Mouse (Mus musculus) forebrain, embryonic 13.5 days (tissue): Measurements from ENCODE around the gene Otx2. TPM values are rescaled to one million over a fixed set of nuclear protein-coding genes. Genes with fewer than 3 reads are reported as not detected.
"Not testable (repeated sequence)": the region's sequence is repeated elsewhere in the genome, so short reads cannot be mapped to it uniquely, and the experiment has no call there.

Experiments used
- ATAC-seq: fragments of 200-750 bp; cut with Nextera tagmentation; 2 replicates; pipeline ENCODE4 v1.8.0; 2017
- H3K27ac ChIP-seq: fragments of 300-500 bp; sonication (generic); 2 replicates; pipeline ENCODE4 v1.5.1; 2015; ENCODE audit warnings: inconsistent platforms, mild to moderate bottlenecking, moderate library complexity
- H3K27me3 ChIP-seq: fragments of 300-500 bp; sonication (generic); 2 replicates; pipeline ENCODE4 v1.6.1; 2015; ENCODE audit warnings: mild to moderate bottlenecking, inconsistent platforms
- H3K36me3 ChIP-seq: fragments of 300-500 bp; sonication (generic); 2 replicates; pipeline ENCODE4 v1.6.1; 2015; ENCODE audit warnings: mild to moderate bottlenecking, inconsistent platforms; ENCODE audit not compliant: poor library complexity, severe bottlenecking
- H3K4me1 ChIP-seq: fragments of 300-500 bp; sonication (generic); 2 replicates; pipeline ENCODE4 v1.6.1; 2015; ENCODE audit warnings: inconsistent platforms
- H3K4me2 ChIP-seq: fragments of 300-500 bp; sonication (generic); 2 replicates; pipeline ENCODE4 v1.6.1; 2015; ENCODE audit warnings: inconsistent platforms, mild to moderate bottlenecking, moderate library complexity
- H3K4me3 ChIP-seq: fragments of 300-500 bp; sonication (generic); 2 replicates; pipeline ENCODE4 v1.5.1; 2015; ENCODE audit warnings: mild to moderate bottlenecking, inconsistent platforms
- H3K9ac ChIP-seq: fragments of 300-500 bp; sonication (generic); 2 replicates; pipeline ENCODE4 v1.6.1; 2015; ENCODE audit warnings: mild to moderate bottlenecking, inconsistent platforms
- H3K9me3 ChIP-seq: fragments of 300-500 bp; sonication (generic); replicated peaks from 2 replicates; pipeline ENCODE4 v1.6.1; 2016; ENCODE audit warnings: inconsistent platforms
- WGBS: fragments of 180-500 bp; shearing (Covaris S2); methylation state at CpG from one replicate; pipeline ENCODE4 v1.1.7; 2015; 5-methylcytosine and 5-hydroxymethylcytosine counted together
- polyA plus RNA-seq: library from polyadenylated mRNA; unstranded; fragments of >200 nt; fragmentation: Nextera tagmentation; extraction: Ambion mirVana; gene quantifications from 2 replicates; pipeline ENCODE4 v1.2.1, GENCODE M21; 2015

Otx2 gene
- polyA plus RNA-seq, 1 experiment from 2014 or later: 24.9 TPM

DNA sequence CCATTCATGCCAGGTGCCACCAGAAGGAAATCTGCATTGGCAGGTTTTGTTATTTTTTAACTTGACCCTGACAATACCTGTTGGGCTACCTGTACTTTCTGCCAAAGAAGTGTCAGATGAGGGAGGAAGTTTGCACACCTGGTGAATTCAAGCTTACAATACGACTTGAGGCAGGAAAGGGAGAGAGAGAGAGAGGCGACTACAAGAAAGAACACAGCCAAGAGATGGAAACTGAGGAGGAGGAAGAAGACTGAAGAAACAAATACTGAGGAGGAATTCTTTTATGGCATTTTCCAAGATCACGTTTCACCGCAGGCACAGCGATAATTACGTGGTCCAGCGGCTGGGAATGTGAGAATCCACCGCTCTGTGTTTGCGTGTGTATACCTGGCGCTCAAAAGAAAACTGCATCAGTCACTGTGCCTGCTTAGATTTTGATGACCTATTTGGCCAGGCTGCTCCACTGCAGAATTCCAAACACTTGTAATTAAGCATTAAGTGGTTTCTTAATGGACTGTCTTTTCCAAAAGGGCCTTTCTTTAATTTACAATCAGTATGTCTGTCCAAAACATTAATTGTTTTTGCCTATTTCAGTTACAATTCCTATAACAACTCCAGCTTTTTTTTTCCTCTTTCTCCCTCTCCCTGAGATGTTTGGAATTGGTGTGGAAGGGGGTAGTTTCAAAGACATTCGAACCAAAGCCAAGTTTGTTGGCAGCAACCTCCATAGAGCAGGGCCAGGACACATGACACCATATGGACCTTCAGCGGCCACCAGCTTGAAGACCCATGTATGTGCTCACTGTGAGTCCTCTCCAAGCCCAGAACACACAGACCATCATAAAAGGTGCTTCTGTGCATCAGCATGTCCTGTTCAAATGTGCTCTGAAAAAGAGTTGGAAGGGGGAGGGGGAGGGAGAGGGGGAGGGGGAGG lies 31.9 kb downstream of the Otx2 start:
- no peak overlapping the region for H3K4me2 ChIP-seq
- H3K9me3 ChIP-seq: no peaks in the 10 kb centered on the region
- ATAC-seq: no peak
- H3K36me3 ChIP-seq: no peaks in the 10 kb centered on the region
- no peak overlapping the region for H3K27ac ChIP-seq
- H3K27me3 ChIP-seq: peaks cover 3% of the 10 kb centered on the region; the same call in 1 of the 2 replicates
- no peak overlapping the region for H3K4me3 ChIP-seq
- H3K9ac ChIP-seq: no peak overlapping the region
- 68% methylated on average over 12 of the region's 12 CpGs for WGBS
- no peaks in the 10 kb centered on the region for H3K4me1 ChIP-seq

GRCm38 (mm10) chr14:48633141-48633540 lies 40.5 kb downstream of the Otx2 start:
- H3K4me2 ChIP-seq: no peak overlapping the region
- no peak for ATAC-seq
- H3K4me3 ChIP-seq: no peak overlapping the region
- H3K27ac ChIP-seq: no peak overlapping the region
- H3K9me3 ChIP-seq: no peaks in the 10 kb centered on the region
- H3K36me3 ChIP-seq: no peaks in the 10 kb centered on the region
- H3K9ac ChIP-seq: no peak overlapping the region
- 90% methylated on average over 3 of the region's 3 CpGs for WGBS
- no peaks in the 10 kb centered on the region for H3K4me1 ChIP-seq
- H3K27me3 ChIP-seq: peaks cover 3% of the 10 kb centered on the region

GRCm38 (mm10) chr14:48632335-48632734 lies 41.3 kb downstream of the Otx2 start:
- H3K4me1 ChIP-seq: no peaks in the 10 kb centered on the region
- H3K27me3 ChIP-seq: peaks cover 3% of the 10 kb centered on the region
- no peak for ATAC-seq
- no peaks in the 10 kb centered on the region for H3K36me3 ChIP-seq
- H3K4me3 ChIP-seq: no peak overlapping the region
- no peak overlapping the region for H3K9ac ChIP-seq
- H3K27ac ChIP-seq: no peak overlapping the region
- WGBS: 87% methylated on average over 8 of the region's 8 CpGs
- no peak overlapping the region for H3K4me2 ChIP-seq
- no peaks in the 10 kb centered on the region for H3K9me3 ChIP-seq

DNA sequence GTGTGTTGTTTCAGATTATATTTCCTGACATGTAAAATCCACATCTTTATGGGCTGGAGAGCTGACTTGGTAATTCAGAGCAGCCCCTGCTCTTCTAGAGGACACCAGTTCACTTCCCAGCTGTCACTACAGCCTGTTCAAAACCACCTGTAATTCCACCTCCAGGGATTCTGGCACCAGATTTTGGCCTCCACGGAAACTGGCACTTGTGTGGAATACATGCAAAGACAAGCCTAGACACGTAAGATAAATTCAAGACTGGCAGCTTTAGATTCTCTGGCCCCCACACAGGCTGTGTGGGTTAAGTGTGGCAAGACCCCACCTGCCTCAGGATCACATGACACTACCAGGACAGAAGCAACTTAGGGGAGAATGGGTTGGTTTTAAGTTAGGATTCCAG lies 42.1 kb downstream of the Otx2 start:
- Histone ChIP-seq H3K36me3 (no peaks in the 10 kb centered on the region), H3K27me3 (peaks cover 3% of the 10 kb centered on the region), H3K4me3 (no peak overlapping the region), H3K4me1 (no peaks in the 10 kb centered on the region), H3K27ac (no peak overlapping the region), H3K4me2 (no peak overlapping the region), H3K9me3 (no peaks in the 10 kb centered on the region), H3K9ac (no peak overlapping the region)
- ATAC-seq: no peak
- WGBS: 85% methylated on average over 2 of the region's 2 CpGs

DNA sequence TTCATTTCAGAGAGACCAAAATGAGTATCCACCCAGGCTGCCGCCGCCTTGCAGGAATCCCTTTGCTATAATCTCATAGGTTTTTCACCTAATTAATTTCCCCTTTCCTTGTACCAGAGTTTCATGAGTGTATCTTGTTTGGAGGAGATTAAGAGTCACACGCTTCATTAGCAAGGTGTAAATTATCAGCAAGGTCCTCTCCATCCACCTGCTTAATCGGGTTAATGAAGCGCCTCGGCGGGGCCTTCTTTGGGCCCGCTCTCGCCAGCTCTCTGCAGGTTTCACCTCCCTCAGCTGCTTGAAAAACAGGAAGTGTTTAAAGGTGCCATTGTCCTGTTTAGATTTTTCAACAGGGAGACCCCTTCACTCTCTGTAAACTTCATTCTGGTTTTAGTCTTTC lies 44.2 kb downstream of the Otx2 start:
- 32% methylated on average over 9 of the region's 9 CpGs for WGBS
- H3K27me3 ChIP-seq: peaks cover 7% of the 10 kb centered on the region
- no peak overlapping the region for H3K9ac ChIP-seq
- no peak overlapping the region for H3K4me2 ChIP-seq
- no peaks in the 10 kb centered on the region for H3K9me3 ChIP-seq
- H3K36me3 ChIP-seq: no peaks in the 10 kb centered on the region
- H3K4me1 ChIP-seq: peaks cover 13% of the 10 kb centered on the region
- no peak overlapping the region for H3K4me3 ChIP-seq
- ATAC-seq: no peak
- H3K27ac ChIP-seq: no peak overlapping the region

GRCm38 (mm10) chr14:48626271-48626670 lies 47.3 kb downstream of the Otx2 start:
- ATAC-seq: no peak

DNA sequence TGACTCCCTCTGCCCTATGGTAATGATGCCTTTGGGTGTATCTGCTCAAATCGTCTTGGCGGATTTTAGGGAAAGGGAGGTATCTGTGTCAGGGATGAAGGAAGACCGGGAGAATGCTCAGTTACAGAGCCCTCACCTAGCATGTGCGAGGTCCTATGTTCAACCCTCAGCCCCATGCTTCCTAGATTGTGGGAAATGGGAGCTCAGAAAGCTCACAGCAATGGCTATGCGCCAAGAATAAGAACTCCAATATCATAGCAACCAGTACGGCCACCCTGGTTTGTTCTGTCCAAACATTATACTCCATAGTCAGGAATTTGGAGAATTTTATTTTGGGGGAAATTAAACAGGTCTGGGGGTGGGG lies 48.3 kb downstream of the Otx2 start:
- H3K4me2 ChIP-seq: no peak overlapping the region
- no peak overlapping the region for H3K4me3 ChIP-seq
- H3K9ac ChIP-seq: no peak overlapping the region
- H3K9me3 ChIP-seq: no peaks in the 10 kb centered on the region
- no peaks in the 10 kb centered on the region for H3K36me3 ChIP-seq
- peaks cover 17% of the 10 kb centered on the region for H3K4me1 ChIP-seq
- peak; percentile 27; the same call in 1 of the 2 replicates for ATAC-seq
- H3K27me3 ChIP-seq: peaks cover 7% of the 10 kb centered on the region; the same call in 1 of the 2 replicates
- 74% methylated on average over 6 of the region's 6 CpGs for WGBS
- H3K27ac ChIP-seq: no peak overlapping the region

More at GRCm38 (mm10) chr14:48626271-48626670, 47.3 kb downstream of the Otx2 start:
- H3K27ac ChIP-seq: no peak overlapping the region
- H3K4me1 ChIP-seq: peaks cover 17% of the 10 kb centered on the region
- no peak overlapping the region for H3K9ac ChIP-seq
- no peak overlapping the region for H3K4me2 ChIP-seq
- peaks cover 7% of the 10 kb centered on the region; the same call in 1 of the 2 replicates for H3K27me3 ChIP-seq
- no peaks in the 10 kb centered on the region for H3K9me3 ChIP-seq
- H3K4me3 ChIP-seq: no peak overlapping the region
- H3K36me3 ChIP-seq: no peaks in the 10 kb centered on the region
- WGBS: 93% methylated on average over 4 of the region's 4 CpGs

GRCm38 (mm10) chr14:48624596-48625330 lies 48.9 kb downstream of the Otx2 start:
- no peak overlapping the region for H3K9ac ChIP-seq
- no peak overlapping the region for H3K4me3 ChIP-seq
- H3K27me3 ChIP-seq: peaks cover 7% of the 10 kb centered on the region; the same call in 1 of the 2 replicates
- H3K27ac ChIP-seq: no peak overlapping the region
- peaks cover 17% of the 10 kb centered on the region for H3K4me1 ChIP-seq
- no peaks in the 10 kb centered on the region for H3K9me3 ChIP-seq
- no peaks in the 10 kb centered on the region for H3K36me3 ChIP-seq
- WGBS: 60% methylated on average over 9 of the region's 9 CpGs
- ATAC-seq: peak; percentile 30; the same call in 1 of the 2 replicates
- no peak overlapping the region for H3K4me2 ChIP-seq

- H3K36me3 ChIP-seq, H3K4me2 ChIP-seq, H3K4me3 ChIP-seq, H3K27ac ChIP-seq, ATAC-seq, H3K9ac ChIP-seq, H3K27me3 ChIP-seq, H3K9me3 ChIP-seq: not testable (repeated sequence)
- peaks cover 17% of the 10 kb centered on the region for H3K4me1 ChIP-seq
- WGBS: 89% methylated on average over 9 of the region's 9 CpGs
Measured at GRCm38 (mm10) chr14:48622726-48623125, 50.9 kb downstream of the Otx2 start.

DNA sequence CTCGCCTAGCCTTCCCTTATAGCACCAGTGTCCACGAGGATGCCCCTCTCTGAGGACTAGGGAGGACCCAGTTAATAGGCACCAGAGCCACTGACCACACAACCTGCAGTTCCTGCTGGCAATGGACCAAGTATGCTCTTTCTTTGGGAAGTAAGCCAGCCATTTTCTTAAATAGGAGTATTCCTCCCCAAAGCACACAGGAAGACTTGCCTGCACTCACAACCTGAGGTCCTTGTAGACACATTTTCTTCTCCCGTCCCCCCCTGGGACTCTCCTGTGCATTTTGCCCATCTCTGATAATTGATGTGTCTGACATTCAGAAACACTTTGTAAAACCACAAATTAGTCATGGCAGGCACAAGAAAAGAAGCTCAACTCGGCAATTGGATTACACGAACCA lies 57.3 kb downstream of the Otx2 start:
- H3K36me3 ChIP-seq: no peaks in the 10 kb centered on the region
- no peak overlapping the region for H3K4me3 ChIP-seq
- 64% methylated on average over 5 of the region's 5 CpGs for WGBS
- no peak for ATAC-seq
- H3K9me3 ChIP-seq: no peaks in the 10 kb centered on the region
- H3K4me1 ChIP-seq: no peaks in the 10 kb centered on the region
- H3K9ac ChIP-seq: no peak overlapping the region
- peaks cover 18% of the 10 kb centered on the region for H3K27me3 ChIP-seq
- H3K27ac ChIP-seq: no peak overlapping the region
- no peak overlapping the region for H3K4me2 ChIP-seq

DNA sequence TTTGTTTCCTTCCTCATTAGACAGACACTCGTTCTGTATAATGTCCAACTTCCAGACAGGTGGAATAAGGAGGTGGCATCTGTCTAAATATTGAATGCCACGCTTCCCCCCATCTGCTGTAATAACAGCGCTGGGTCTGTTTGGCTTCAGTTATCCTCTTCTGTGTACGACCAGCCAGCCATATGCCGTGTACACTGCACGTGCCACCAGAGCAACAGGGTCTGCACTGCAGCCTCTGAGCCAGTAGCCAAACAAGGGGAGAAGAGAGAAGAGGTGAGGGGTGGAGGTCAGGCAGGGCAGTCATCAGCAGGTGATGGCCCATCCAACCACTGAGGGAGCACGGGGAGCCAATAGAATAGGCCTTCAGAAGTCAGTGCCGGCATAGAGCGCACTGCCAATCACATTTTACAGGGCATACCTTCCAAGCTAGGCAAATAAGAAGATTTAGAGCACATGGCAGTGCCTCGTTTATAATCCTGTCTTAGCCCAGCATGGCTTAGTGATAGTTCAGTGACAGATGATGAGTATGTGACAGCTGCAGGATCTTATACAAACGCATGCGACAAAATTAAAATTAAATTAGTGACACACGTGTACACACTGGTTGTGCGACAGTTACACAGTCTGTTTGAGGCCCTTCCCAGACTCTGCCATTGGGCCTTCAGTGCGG lies 64.8 kb downstream of the Otx2 start:
- Histone ChIP-seq H3K4me3 (no peak overlapping the region), H3K4me2 (peak overlapping the region; percentile 28; the same call in 1 of the 2 replicates), H3K27ac (no peak overlapping the region), H3K36me3 (no peaks in the 10 kb centered on the region), H3K27me3 (peaks cover 55% of the 10 kb centered on the region), H3K9ac (no peak overlapping the region), H3K9me3 (no peaks in the 10 kb centered on the region), H3K4me1 (peaks cover 18% of the 10 kb centered on the region)
- ATAC-seq: peak; percentile 91
- 50% methylated on average over 15 of the region's 15 CpGs for WGBS
